ENCODE assay signal across 18 mouse cellular contexts in genomic region chr2:37819526-37820152, GRCm38 (mm10). TPM values are rescaled to one million over a fixed set of nuclear protein-coding genes. Genes with fewer than 3 reads are reported as not detected.
A peak's percentile ranks its signal among the peaks of the same experiment; 100 is the strongest.
DNase-seq lines count a peak whose midpoint lies in the region; ATAC-seq and TF ChIP-seq lines count a peak whose summit lies in the region.
"Had no signal": no experiment of that assay in that cellular context is flagged by ENCODE, and none has a peak within 500 bp of the region (broad histone marks: within the 10 kb centered on the region; RNA-seq: fewer than 3 reads in every experiment).

No protein-coding gene starts in this region.

- no peak for TF ChIP-seq CTCF in midbrain, postnatal 0 days (IDR thresholded peaks at IDR 0.05)

- peaks cover 35% of the 10 kb centered on the region for H3K4me1 ChIP-seq in midbrain, embryonic 12.5 days
- H3K4me1 ChIP-seq in midbrain, postnatal 0 days (ENCODE audit: insufficient read depth, low read length): no peaks in the 10 kb centered on the region; the same call in 1 of the 2 replicates
- H3K4me1 ChIP-seq in forebrain, embryonic 15.5 days: peaks cover 35% of the 10 kb centered on the region
- H3K4me1 ChIP-seq in midbrain, embryonic 13.5 days (replicated peaks): peaks cover 43% of the 10 kb centered on the region
- H3K4me1 ChIP-seq: lung, embryonic 15.5 days had no signal

- ATAC-seq in midbrain, embryonic 12.5 days (ENCODE audit: low FRiP score, low read depth): no peak
- no peak for ATAC-seq in midbrain, postnatal 0 days (ENCODE audit: low FRiP score)
- ATAC-seq in forebrain, embryonic 15.5 days (replicated peaks): no peak
- ATAC-seq in midbrain, embryonic 13.5 days: 0 out of 2 replicates have a peak, but pooled peaks have one; percentile 5
- no peak for ATAC-seq in cerebellum, adult (ENCODE audit: insufficient number of reproducible peaks, low FRiP score, low TSS enrichment)

- DNase-seq in midbrain, postnatal 0 days (ENCODE audit: low spot score): no peak
- DNase-seq in liver: no peak
- no peak for DNase-seq in adrenal gland, postnatal 14 days
- DNase-seq: adrenal gland, adult 2 months; cerebellum, postnatal 36 days; kidney, postnatal 25 days had no signal

- peaks cover 12% of the 10 kb centered on the region for H3K27me3 ChIP-seq in midbrain, embryonic 12.5 days
- H3K27me3 ChIP-seq in midbrain, postnatal 0 days (ENCODE audit: insufficient read depth, low read length): no peaks in the 10 kb centered on the region
- H3K27me3 ChIP-seq in forebrain, embryonic 15.5 days: no peaks in the 10 kb centered on the region
- H3K27me3 ChIP-seq in midbrain, embryonic 13.5 days: peaks cover 4% of the 10 kb centered on the region; the same call in 1 of the 2 replicates
- H3K27me3 ChIP-seq: CH12.LX; embryonic facial prominence, embryonic 13.5 days; lung, embryonic 15.5 days; megakaryocyte, embryonic 14.5 days; Patski had no signal

- WGBS in midbrain, embryonic 12.5 days: 57% methylated on average over 4 of the region's 4 CpGs
- 42% methylated on average over 4 of the region's 4 CpGs for WGBS in midbrain, postnatal 0 days
- WGBS in forebrain, embryonic 15.5 days: 22% methylated on average over 4 of the region's 4 CpGs
- 44% methylated on average over 4 of the region's 4 CpGs for WGBS in midbrain, embryonic 13.5 days

- no peak overlapping the region for H3K9ac ChIP-seq in midbrain, embryonic 12.5 days (replicated peaks)
- no peak overlapping the region for H3K9ac ChIP-seq in midbrain, postnatal 0 days (replicated peaks; ENCODE audit: low read length, poor library complexity, severe bottlenecking)
- no peak overlapping the region for H3K9ac ChIP-seq in forebrain, embryonic 15.5 days (replicated peaks)
- peak overlapping the region; percentile 33; the same call in 1 of the 2 replicates for H3K9ac ChIP-seq in midbrain, embryonic 13.5 days (replicated peaks)
- H3K9ac ChIP-seq: embryonic facial prominence, embryonic 13.5 days; lung, embryonic 15.5 days had no signal

- no peak overlapping the region for H3K4me3 ChIP-seq in midbrain, embryonic 12.5 days
- no peak overlapping the region for H3K4me3 ChIP-seq in midbrain, postnatal 0 days (ENCODE audit: low read depth, low read length)
- H3K4me3 ChIP-seq in forebrain, embryonic 15.5 days: no peak overlapping the region
- no peak overlapping the region for H3K4me3 ChIP-seq in midbrain, embryonic 13.5 days (replicated peaks)
- H3K4me3 ChIP-seq: embryonic facial prominence, embryonic 13.5 days; lung, embryonic 15.5 days; megakaryocyte, embryonic 14.5 days had no signal

- no peaks in the 10 kb centered on the region for H3K9me3 ChIP-seq in midbrain, embryonic 12.5 days
- no peaks in the 10 kb centered on the region for H3K9me3 ChIP-seq in midbrain, postnatal 0 days (ENCODE audit: low read length)
- H3K9me3 ChIP-seq in forebrain, embryonic 15.5 days: no peaks in the 10 kb centered on the region
- no peaks in the 10 kb centered on the region for H3K9me3 ChIP-seq in midbrain, embryonic 13.5 days
- H3K9me3 ChIP-seq: embryonic facial prominence, embryonic 13.5 days; lung, embryonic 15.5 days; megakaryocyte, embryonic 14.5 days had no signal

- H3K4me2 ChIP-seq in midbrain, embryonic 12.5 days (replicated peaks): no peak overlapping the region
- H3K4me2 ChIP-seq in midbrain, postnatal 0 days (ENCODE audit: low read depth, low read length, poor library complexity, severe bottlenecking): no peak overlapping the region
- no peak overlapping the region for H3K4me2 ChIP-seq in forebrain, embryonic 15.5 days (replicated peaks)
- no peak overlapping the region for H3K4me2 ChIP-seq in midbrain, embryonic 13.5 days (replicated peaks)
- H3K4me2 ChIP-seq: embryonic facial prominence, embryonic 13.5 days; heart, embryonic 11.5 days; lung, embryonic 15.5 days had no signal

- no peaks in the 10 kb centered on the region for H3K36me3 ChIP-seq in midbrain, embryonic 12.5 days
- H3K36me3 ChIP-seq in midbrain, postnatal 0 days (ENCODE audit: insufficient read depth, low read length): peaks cover 2% of the 10 kb centered on the region; the same call in 1 of the 2 replicates
- H3K36me3 ChIP-seq in forebrain, embryonic 15.5 days: no peaks in the 10 kb centered on the region
- H3K36me3 ChIP-seq in midbrain, embryonic 13.5 days: no peaks in the 10 kb centered on the region
- H3K36me3 ChIP-seq: lung, embryonic 15.5 days had no signal

- H3K27ac ChIP-seq in midbrain, embryonic 12.5 days (replicated peaks): peak overlapping the region; percentile 69
- H3K27ac ChIP-seq in midbrain, postnatal 0 days (ENCODE audit: low read depth, low read length): no peak overlapping the region
- H3K27ac ChIP-seq in forebrain, embryonic 15.5 days (replicated peaks): peak overlapping the region; percentile 75
- H3K27ac ChIP-seq in midbrain, embryonic 13.5 days: peak overlapping the region; percentile 83
- H3K27ac ChIP-seq: embryonic facial prominence, embryonic 13.5 days; lung, embryonic 15.5 days had no signal

RNA-seq across cellular contexts. Expression of gene Crb2, which starts 43.6 kb away (rescaled TPM):
- polyA plus RNA-seq in midbrain, embryonic 12.5 days (2016; fragmentation: Nextera tagmentation; extraction: Ambion mirVana): 21.8 and 24.2 TPM in 2 replicates
- total RNA-seq in midbrain, postnatal 0 days (2014; rRNA removed): 3.7 and 4.8 TPM in 2 replicates
- 1.6 and 1.7 TPM in 2 replicates for polyA plus RNA-seq in midbrain, postnatal 0 days (2015; fragmentation: Nextera tagmentation; extraction: Ambion mirVana)
- 7.1 and 8.4 TPM in 2 replicates for polyA plus RNA-seq in forebrain, embryonic 15.5 days (2015; fragmentation: Nextera tagmentation; extraction: Ambion mirVana)
- polyA plus RNA-seq in midbrain, embryonic 13.5 days (2015; fragmentation: Nextera tagmentation; extraction: Ambion mirVana): 8.5 and 10.3 TPM in 2 replicates
- 0.60 and 0.82 TPM in 2 replicates for total RNA-seq in adrenal gland, postnatal 14 days (2021)
- total RNA-seq: hematopoietic stem cell, adult 5-6 weeks; liver, adult 2 months had no signal
